Mouse (Mus musculus) lung, postnatal 0 days (tissue): ENCODE measurements at regions not wholly inside any gene's neighbourhood (a gene's known extent, or its start where the extent isn't known, plus 50 kb on each side); places are given as distances from the start of the nearest gene placed in this dataset.

ENCODE experiments used
- CTCF ChIP-seq: IDR thresholded peaks from 2 replicates; pipeline ENCODE4 v1.5.1; 2016; ENCODE audit warnings: antibody characterized with exemption, mild to moderate bottlenecking
- EP300 ChIP-seq: IDR thresholded peaks from 2 replicates; pipeline ENCODE4 v1.6.1; 2016; ENCODE audit warnings: antibody characterized with exemption, mild to moderate bottlenecking, control low read depth

DNA sequence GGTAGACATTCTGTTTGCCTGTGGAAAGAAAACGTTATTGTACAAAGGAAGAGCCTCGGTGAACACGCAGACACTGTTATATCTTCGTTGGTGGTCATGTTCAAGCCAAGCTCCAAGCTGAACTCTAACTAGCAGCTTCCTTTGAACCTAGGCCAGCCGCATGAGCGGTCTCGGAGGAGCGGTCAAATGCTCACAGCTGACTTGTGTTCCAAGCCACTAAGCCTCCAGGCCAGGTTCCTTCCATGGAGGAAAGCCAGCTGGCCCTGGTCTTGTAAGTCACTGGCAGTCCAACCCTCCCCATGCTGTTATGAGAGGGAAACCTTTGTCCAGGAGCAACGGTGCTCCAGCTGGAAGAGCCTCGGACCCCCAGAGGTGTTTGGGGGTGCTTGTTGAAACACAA is 194.5 kb upstream of the Pkdcc start:
- no peak for TF ChIP-seq CTCF
- TF ChIP-seq EP300, result peak; percentile 24; the same call in 1 of the 2 replicates
